ENCODE assay signal across 14 mouse cellular contexts in genomic region chr5:116274365-116274764, GRCm38 (mm10). TPM values are rescaled to one million over a fixed set of nuclear protein-coding genes. Genes with fewer than 3 reads are reported as not detected.
DNase-seq lines count a peak whose midpoint lies in the region; ATAC-seq and TF ChIP-seq lines count a peak whose summit lies in the region.
"Had no signal": no experiment of that assay in that cellular context is flagged by ENCODE, and none has a peak within 500 bp of the region (broad histone marks: within the 10 kb centered on the region; RNA-seq: fewer than 3 reads in every experiment).

No protein-coding gene starts in this region.

- 0 out of 2 replicates have a peak overlapping the region, but pooled peaks have one; percentile 38 for H3K27ac ChIP-seq in intestine, embryonic 14.5 days (ENCODE audit: low read depth)
- no peak overlapping the region for H3K27ac ChIP-seq in intestine, postnatal 0 days (ENCODE audit: low read depth, low read length)
- peak overlapping the region; percentile 79 for H3K27ac ChIP-seq in hindbrain, embryonic 12.5 days
- peak overlapping the region; percentile 83 for H3K27ac ChIP-seq in midbrain, embryonic 13.5 days
- peak overlapping the region; percentile 13; the same call in 1 of the 2 replicates for H3K27ac ChIP-seq in stomach, postnatal 0 days (replicated peaks)
- H3K27ac ChIP-seq: heart, embryonic 13.5 days had no signal

- 56% methylated on average over 5 of the region's 5 CpGs for WGBS in intestine, embryonic 14.5 days
- WGBS in intestine, postnatal 0 days: 52% methylated on average over 5 of the region's 5 CpGs
- whole genome bisulfite sequencing in hindbrain, embryonic 12.5 days: 25% methylated on average over 5 of the region's 5 CpGs
- 44% methylated on average over 5 of the region's 5 CpGs for WGBS in midbrain, embryonic 13.5 days
- 49% methylated on average over 5 of the region's 5 CpGs for WGBS in stomach, postnatal 0 days
- 52% methylated on average over 5 of the region's 5 CpGs for WGBS in lung, adult 2 months

- H3K36me3 ChIP-seq in intestine, embryonic 14.5 days (ENCODE audit: control insufficient read depth, insufficient read depth, low read length): no peaks in the 10 kb centered on the region
- no peaks in the 10 kb centered on the region for H3K36me3 ChIP-seq in intestine, postnatal 0 days (ENCODE audit: control insufficient read depth, insufficient read depth)
- H3K36me3 ChIP-seq in hindbrain, embryonic 12.5 days: no peaks in the 10 kb centered on the region
- H3K36me3 ChIP-seq in midbrain, embryonic 13.5 days: no peaks in the 10 kb centered on the region
- H3K36me3 ChIP-seq in stomach, postnatal 0 days (ENCODE audit: control insufficient read depth, insufficient read depth, low read length): no peaks in the 10 kb centered on the region
- H3K36me3 ChIP-seq: heart, embryonic 13.5 days had no signal

- no peak for TF ChIP-seq CTCF in intestine, postnatal 0 days (IDR thresholded peaks at IDR 0.05; ENCODE audit: low read depth)
- no peak for TF ChIP-seq CTCF in stomach, postnatal 0 days (IDR thresholded peaks at IDR 0.05; ENCODE audit: low read depth)
- no peak for TF ChIP-seq CTCF in lung, adult 2 months (IDR thresholded peaks at IDR 0.05; ENCODE audit: insufficient read depth, low read length)

- TF ChIP-seq POLR2A in lung, adult 2 months (IDR thresholded peaks at IDR 0.05; ENCODE audit: borderline replicate concordance, extremely low read depth, low read depth, low read length): no peak

- H3K9ac ChIP-seq in intestine, embryonic 14.5 days (ENCODE audit: low read length): no peak overlapping the region
- H3K9ac ChIP-seq in intestine, postnatal 0 days (ENCODE audit: low read depth, low read length): no peak overlapping the region
- H3K9ac ChIP-seq in hindbrain, embryonic 12.5 days: 0 out of 2 replicates have a peak overlapping the region, but pooled peaks have one; percentile 18
- no peak overlapping the region; the same call in 1 of the 2 replicates for H3K9ac ChIP-seq in midbrain, embryonic 13.5 days (replicated peaks)
- no peak overlapping the region for H3K9ac ChIP-seq in stomach, postnatal 0 days (ENCODE audit: low read length)
- H3K9ac ChIP-seq: heart, embryonic 13.5 days had no signal

- no peak overlapping the region for H3K4me3 ChIP-seq in intestine, embryonic 14.5 days (ENCODE audit: low read depth, low read length)
- H3K4me3 ChIP-seq in intestine, postnatal 0 days (ENCODE audit: low read depth, low read length): no peak overlapping the region
- no peak overlapping the region for H3K4me3 ChIP-seq in hindbrain, embryonic 12.5 days
- no peak overlapping the region for H3K4me3 ChIP-seq in midbrain, embryonic 13.5 days (replicated peaks)
- no peak overlapping the region for H3K4me3 ChIP-seq in stomach, postnatal 0 days (ENCODE audit: low read depth, low read length)
- H3K4me3 ChIP-seq in lung, adult 2 months (replicated peaks; ENCODE audit: extremely low read depth, low read depth, low read length): no peak overlapping the region
- H3K4me3 ChIP-seq: heart, embryonic 13.5 days had no signal

- no peak for TF ChIP-seq EP300 in stomach, postnatal 0 days (optimal IDR thresholded peaks at IDR 0.05)

- peaks cover 4% of the 10 kb centered on the region for H3K9me3 ChIP-seq in intestine, embryonic 14.5 days (ENCODE audit: control insufficient read depth, low read length)
- no peaks in the 10 kb centered on the region for H3K9me3 ChIP-seq in intestine, postnatal 0 days (ENCODE audit: control insufficient read depth)
- H3K9me3 ChIP-seq in hindbrain, embryonic 12.5 days (replicated peaks): peaks cover 5% of the 10 kb centered on the region
- H3K9me3 ChIP-seq in midbrain, embryonic 13.5 days: peaks cover 4% of the 10 kb centered on the region
- no peaks in the 10 kb centered on the region for H3K9me3 ChIP-seq in stomach, postnatal 0 days (ENCODE audit: control insufficient read depth, low read length)

- H3K4me2 ChIP-seq in intestine, embryonic 14.5 days (ENCODE audit: low read length): no peak overlapping the region
- H3K4me2 ChIP-seq in intestine, postnatal 0 days (replicated peaks; ENCODE audit: low read depth): no peak overlapping the region
- no peak overlapping the region for H3K4me2 ChIP-seq in hindbrain, embryonic 12.5 days (replicated peaks)
- H3K4me2 ChIP-seq in midbrain, embryonic 13.5 days (replicated peaks): no peak overlapping the region
- no peak overlapping the region for H3K4me2 ChIP-seq in stomach, postnatal 0 days (replicated peaks; ENCODE audit: low read depth)
- H3K4me2 ChIP-seq: heart, embryonic 13.5 days; liver, embryonic 11.5 days had no signal

- DNase-seq in intestine, embryonic 14.5 days (ENCODE audit: low spot score): no peak
- no peak for DNase-seq in stomach, postnatal 0 days (ENCODE audit: low spot score)
- DNase-seq in layer of hippocampus, postnatal 25 days (ENCODE audit: extremely low spot score in 1 of 2, low spot score in 1 of 2): no peak
- no peak for DNase-seq in lung, adult 2 months
- no peak for DNase-seq in embryo, embryonic 9.5 days (ENCODE audit: extremely low spot score)
- DNase-seq: adrenal gland, postnatal 36 days; gastrocnemius, postnatal 36 days; kidney, adult 11 months; lung, postnatal 14 days had no signal

- H3K4me1 ChIP-seq in intestine, embryonic 14.5 days (replicated peaks; ENCODE audit: control insufficient read depth, insufficient read depth, low read length): peaks cover 14% of the 10 kb centered on the region; the same call in 1 of the 2 replicates
- H3K4me1 ChIP-seq in intestine, postnatal 0 days (replicated peaks; ENCODE audit: control insufficient read depth, insufficient read depth, low read length): no peaks in the 10 kb centered on the region
- peaks cover 35% of the 10 kb centered on the region for H3K4me1 ChIP-seq in hindbrain, embryonic 12.5 days
- peaks cover 44% of the 10 kb centered on the region for H3K4me1 ChIP-seq in midbrain, embryonic 13.5 days (replicated peaks)
- no peaks in the 10 kb centered on the region; the same call in 1 of the 2 replicates for H3K4me1 ChIP-seq in stomach, postnatal 0 days (replicated peaks; ENCODE audit: control insufficient read depth, insufficient read depth)
- H3K4me1 ChIP-seq in lung, adult 2 months (ENCODE audit: control insufficient read depth, insufficient read depth, low read length): no peaks in the 10 kb centered on the region

- ATAC-seq in intestine, embryonic 14.5 days (replicated peaks; ENCODE audit: low FRiP score, low TSS enrichment, low read depth): no peak
- no peak for ATAC-seq in intestine, postnatal 0 days
- peak; percentile 70 for ATAC-seq in hindbrain, embryonic 12.5 days (ENCODE audit: low FRiP score)
- peak; percentile 62 for ATAC-seq in midbrain, embryonic 13.5 days
- no peak for ATAC-seq in stomach, postnatal 0 days (ENCODE audit: low FRiP score, low TSS enrichment)

- no peaks in the 10 kb centered on the region for H3K27me3 ChIP-seq in intestine, embryonic 14.5 days (replicated peaks; ENCODE audit: control insufficient read depth, insufficient read depth, low read length)
- H3K27me3 ChIP-seq in intestine, postnatal 0 days (replicated peaks; ENCODE audit: control insufficient read depth, insufficient read depth, low read length): no peaks in the 10 kb centered on the region
- H3K27me3 ChIP-seq in hindbrain, embryonic 12.5 days: no peaks in the 10 kb centered on the region
- no peaks in the 10 kb centered on the region for H3K27me3 ChIP-seq in midbrain, embryonic 13.5 days
- no peaks in the 10 kb centered on the region for H3K27me3 ChIP-seq in stomach, postnatal 0 days (ENCODE audit: control insufficient read depth, insufficient read depth, low read length)
- H3K27me3 ChIP-seq: heart, embryonic 13.5 days had no signal

RNA-seq across cellular contexts. Expression of gene Ccdc60, which starts 14.4 kb away (rescaled TPM):
- 1.9 and 2.0 TPM in 2 replicates for polyA plus RNA-seq in intestine, embryonic 14.5 days (2014; fragmentation: Nextera tagmentation; extraction: Ambion mirVana)
- polyA plus RNA-seq in intestine, postnatal 0 days (2015; fragmentation: Nextera tagmentation; extraction: Ambion mirVana): 0.72 and 0.77 TPM in 2 replicates
- 2.4 and 2.8 TPM in 2 replicates for polyA plus RNA-seq in hindbrain, embryonic 12.5 days (2016; fragmentation: Nextera tagmentation; extraction: Ambion mirVana)
- polyA plus RNA-seq in midbrain, embryonic 13.5 days (2015; fragmentation: Nextera tagmentation; extraction: Ambion mirVana): 2.1 and 2.5 TPM in 2 replicates
- polyA plus RNA-seq in stomach, postnatal 0 days (2015; fragmentation: Nextera tagmentation; extraction: Ambion mirVana): 1.3 and 1.4 TPM in 2 replicates
- total RNA-seq in layer of hippocampus, postnatal 25 days (2021): under 1 TPM; 0.23 to 0.25 TPM
- 1.4 and 1.5 TPM in 2 replicates for polyA plus RNA-seq in lung, adult 2 months (2012; rRNA removed)
- total RNA-seq: adrenal gland, postnatal 36 days; gastrocnemius, postnatal 36 days had no signal

Comparison
In these comparisons a context has a peak if more than half of its experiments do, and no peak if none do; other contexts are left out.
1. ATAC-seq: peak in hindbrain, embryonic 12.5 days (single experiment) and midbrain, embryonic 13.5 days (single experiment); none in intestine, embryonic 14.5 days (single experiment), intestine, postnatal 0 days (single experiment) and stomach, postnatal 0 days (single experiment).